Mouse (Mus musculus): Measurements from ENCODE around the gene Scaper. TPM values are rescaled to one million over a fixed set of nuclear protein-coding genes. Genes with fewer than 3 reads are reported as not detected.

Scaper gene
- polyA plus RNA-seq, 1 experiment, result 10.8 TPM

DNA sequence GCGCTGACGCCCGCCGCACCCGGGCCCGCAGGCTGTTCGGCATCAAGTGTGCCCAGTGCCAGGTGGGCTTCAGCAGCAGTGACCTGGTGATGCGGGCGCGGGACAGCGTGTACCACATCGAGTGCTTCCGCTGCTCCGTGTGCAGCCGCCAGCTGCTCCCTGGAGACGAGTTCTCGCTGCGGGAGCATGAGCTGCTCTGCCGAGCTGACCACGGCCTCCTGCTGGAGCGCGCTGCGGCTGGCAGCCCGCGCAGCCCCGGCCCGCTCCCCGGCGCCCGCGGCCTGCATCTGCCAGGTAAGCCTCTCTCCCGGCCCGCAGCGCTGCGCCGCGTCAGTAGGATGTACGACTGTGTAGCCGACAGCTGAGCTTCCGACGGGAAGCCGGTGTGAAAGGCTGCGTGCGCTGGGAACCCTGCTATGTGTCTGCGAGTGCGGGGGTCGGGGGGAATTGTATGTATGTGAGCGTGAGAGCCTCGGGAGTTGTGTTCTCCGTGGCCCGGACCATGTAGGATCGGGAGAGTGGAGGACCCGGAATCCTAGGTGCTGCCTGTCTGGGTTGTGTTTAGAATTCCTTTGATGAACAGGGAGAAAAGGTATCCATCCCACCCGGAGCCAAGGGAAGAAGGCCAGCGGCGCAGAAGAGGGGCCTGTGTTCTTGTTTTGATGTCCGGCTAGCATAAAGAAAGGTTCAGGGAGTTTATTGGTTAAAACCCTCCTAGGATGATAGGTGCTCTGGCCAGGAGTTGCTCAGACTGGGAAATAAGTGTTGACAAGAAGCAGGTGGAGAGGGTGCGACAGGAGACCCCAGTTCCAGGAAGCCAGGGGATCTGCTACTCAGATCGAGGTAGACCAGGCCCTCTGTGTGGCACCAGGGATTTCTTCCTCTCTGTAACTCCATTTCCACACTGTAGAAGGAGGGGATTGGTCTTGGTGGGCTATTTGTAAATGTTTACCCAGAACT lies 395.3 kb downstream of the Scaper start:
- no peaks in the 10 kb centered on the region for H3K4me1 ChIP-seq (ENCODE audit: control insufficient read depth, insufficient read depth, low read length)
- no peak overlapping the region for H3K4me3 ChIP-seq (ENCODE audit: insufficient read depth, low read length)
- H3K27ac ChIP-seq (ENCODE audit: insufficient read depth, low read length), result no peak overlapping the region
- TF ChIP-seq CTCF (IDR thresholded peaks at IDR 0.05; ENCODE audit: extremely low read depth, insufficient read depth, low read length), result no peak
- no peak for TF ChIP-seq POLR2A (IDR thresholded peaks at IDR 0.05; ENCODE audit: extremely low read depth, insufficient read depth, low read length)

DNA sequence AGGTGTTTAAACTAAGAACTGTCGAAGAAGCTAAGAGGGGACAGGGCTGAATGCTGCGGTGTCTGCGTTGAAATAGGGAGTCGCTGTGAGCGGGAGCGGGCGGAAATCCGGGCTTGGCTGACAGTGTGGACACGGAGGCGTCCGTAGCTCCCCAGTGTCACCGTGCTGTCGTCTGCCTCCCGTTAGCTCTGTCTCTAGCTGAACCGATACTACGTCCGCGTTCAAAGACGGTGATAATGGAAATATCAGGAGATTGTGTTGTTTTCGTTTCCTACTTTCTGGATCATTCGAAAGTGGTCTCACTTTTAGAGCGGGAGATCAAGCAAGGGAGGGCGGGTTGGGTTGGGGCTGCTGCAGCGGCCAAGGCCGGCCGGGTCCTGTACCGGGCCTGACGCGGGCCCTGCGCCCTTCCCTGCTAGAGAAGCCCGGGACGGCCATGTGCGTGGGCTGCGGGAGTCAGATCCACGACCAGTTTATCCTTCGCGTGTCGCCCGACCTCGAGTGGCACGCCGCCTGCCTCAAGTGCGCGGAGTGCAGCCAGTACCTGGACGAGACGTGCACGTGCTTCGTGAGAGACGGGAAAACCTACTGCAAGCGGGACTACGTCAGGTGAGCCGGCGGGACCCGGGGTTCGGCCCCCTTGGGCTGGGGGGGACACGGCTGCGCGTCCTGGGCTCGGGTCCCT lies 396.1 kb downstream of the Scaper start:
- no peaks in the 10 kb centered on the region for H3K4me1 ChIP-seq (ENCODE audit: control insufficient read depth, insufficient read depth, low read length)
- TF ChIP-seq POLR2A (IDR thresholded peaks at IDR 0.05; ENCODE audit: extremely low read depth, insufficient read depth, low read length), result no peak
- no peak for TF ChIP-seq CTCF (IDR thresholded peaks at IDR 0.05; ENCODE audit: extremely low read depth, insufficient read depth, low read length)
- no peak overlapping the region for H3K27ac ChIP-seq (ENCODE audit: insufficient read depth, low read length)
- H3K4me3 ChIP-seq (ENCODE audit: insufficient read depth, low read length), result no peak overlapping the region

DNA sequence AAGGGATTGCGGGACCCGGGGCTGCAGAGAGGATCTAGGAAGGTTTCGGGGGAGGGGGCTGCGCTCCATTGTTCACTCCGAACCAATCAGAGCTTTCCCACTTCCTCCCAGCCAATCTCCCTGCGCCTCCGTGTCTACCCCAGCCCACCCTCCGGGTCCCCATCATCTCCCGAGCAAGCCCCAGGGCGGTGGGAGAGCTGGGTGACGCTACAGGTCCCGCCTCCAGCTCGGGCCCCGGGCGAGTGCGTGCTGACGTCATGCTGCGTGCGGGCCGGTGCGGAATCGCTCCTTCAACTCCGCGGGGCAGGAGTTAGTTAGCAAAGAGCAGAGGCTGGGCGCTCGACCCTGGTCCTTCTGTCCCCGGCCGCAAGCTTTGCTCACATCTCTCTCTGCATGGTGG lies 397.0 kb downstream of the Scaper start:
- Histone ChIP-seq H3K4me1 (ENCODE audit: control insufficient read depth, insufficient read depth, low read length) (no peaks in the 10 kb centered on the region), H3K4me3 (ENCODE audit: insufficient read depth, low read length) (no peak overlapping the region)
- TF ChIP-seq CTCF (IDR thresholded peaks at IDR 0.05; ENCODE audit: extremely low read depth, insufficient read depth, low read length), result no peak
- no peak for TF ChIP-seq POLR2A (IDR thresholded peaks at IDR 0.05; ENCODE audit: extremely low read depth, insufficient read depth, low read length)

GRCm38 (mm10) chr9:55540391-55540770 lies 397.5 kb downstream of the Scaper start:
- no peak for TF ChIP-seq POLR2A (IDR thresholded peaks at IDR 0.05; ENCODE audit: extremely low read depth, insufficient read depth, low read length)
- Histone ChIP-seq H3K27ac (ENCODE audit: insufficient read depth, low read length) (no peak overlapping the region), H3K4me3 (ENCODE audit: insufficient read depth, low read length) (no peak overlapping the region), H3K4me1 (ENCODE audit: control insufficient read depth, insufficient read depth, low read length) (no peaks in the 10 kb centered on the region)

More for the DNA sequence above, 397.0 kb downstream of the Scaper start:
- no peak overlapping the region for H3K27ac ChIP-seq (ENCODE audit: insufficient read depth, low read length)

DNA sequence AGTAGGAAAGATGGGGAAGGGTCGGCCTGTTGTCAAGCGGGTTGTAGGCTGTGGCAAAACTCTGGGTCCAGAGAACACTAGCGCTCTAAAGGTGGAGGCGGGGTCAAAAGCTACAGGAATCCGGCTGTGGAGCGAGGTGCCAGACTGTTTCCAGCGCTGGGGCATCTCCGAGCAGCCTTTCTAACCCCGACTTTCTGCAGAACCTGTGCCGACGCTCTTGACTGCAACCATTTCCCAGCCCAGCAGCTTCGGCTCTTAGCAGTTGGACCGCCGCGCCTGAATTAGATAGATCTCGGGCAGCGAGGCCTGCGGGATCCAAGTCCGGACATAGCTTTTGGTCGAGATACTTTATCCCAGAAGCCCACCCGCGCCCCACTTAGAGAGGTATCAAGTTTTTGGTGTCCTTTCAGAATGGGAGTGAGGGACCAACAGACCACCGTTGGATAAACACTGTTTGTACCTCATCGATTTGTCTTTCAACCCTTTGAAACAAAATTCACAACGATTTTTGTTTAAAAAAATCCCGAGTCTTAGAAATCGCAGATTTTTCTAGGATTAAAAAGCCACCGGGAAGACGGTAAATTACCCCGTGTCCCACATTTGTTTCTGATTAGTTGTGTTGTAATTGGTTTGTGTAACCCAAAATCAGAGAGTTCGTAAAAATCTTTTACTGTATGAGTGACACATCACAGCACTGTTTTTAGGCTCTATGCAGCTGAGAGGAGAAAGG lies 398.1 kb downstream of the Scaper start:
- no peak for TF ChIP-seq POLR2A (IDR thresholded peaks at IDR 0.05; ENCODE audit: extremely low read depth, insufficient read depth, low read length)
- H3K4me1 ChIP-seq (ENCODE audit: control insufficient read depth, insufficient read depth, low read length), result no peaks in the 10 kb centered on the region
- H3K27ac ChIP-seq (ENCODE audit: insufficient read depth, low read length), result no peak overlapping the region
- no peak overlapping the region for H3K4me3 ChIP-seq (ENCODE audit: insufficient read depth, low read length)

DNA sequence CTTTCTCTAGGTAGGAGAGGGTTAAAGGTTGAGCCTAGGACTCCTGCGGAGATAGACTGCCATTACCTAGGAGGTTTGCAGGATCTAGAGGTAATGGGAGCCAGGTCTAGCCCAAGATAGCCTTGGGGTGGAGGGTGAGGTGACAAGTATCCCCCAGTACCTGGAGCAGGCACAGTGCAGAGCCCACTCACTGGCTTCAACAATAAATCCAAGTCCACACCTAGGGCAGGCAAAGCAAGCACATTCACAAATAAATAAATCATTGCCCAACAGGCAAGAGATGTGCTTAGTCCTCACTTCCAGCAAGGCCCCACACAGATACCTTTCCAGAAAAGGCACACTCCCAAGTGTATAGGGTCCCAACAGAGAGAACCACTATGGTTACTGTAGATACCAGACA lies 398.9 kb downstream of the Scaper start:
- no peak for TF ChIP-seq POLR2A (IDR thresholded peaks at IDR 0.05; ENCODE audit: extremely low read depth, insufficient read depth, low read length)
- no peak for TF ChIP-seq CTCF (IDR thresholded peaks at IDR 0.05; ENCODE audit: extremely low read depth, insufficient read depth, low read length)
- no peaks in the 10 kb centered on the region for H3K4me1 ChIP-seq (ENCODE audit: control insufficient read depth, insufficient read depth, low read length)
- no peak overlapping the region for H3K4me3 ChIP-seq (ENCODE audit: insufficient read depth, low read length)
- H3K27ac ChIP-seq (ENCODE audit: insufficient read depth, low read length), result no peak overlapping the region

- H3K4me3 ChIP-seq (ENCODE audit: insufficient read depth, low read length), result no peak within 1 kb of the TSS
- no peaks in the 10 kb centered on the region for H3K4me1 ChIP-seq (ENCODE audit: control insufficient read depth, insufficient read depth, low read length)
- H3K27ac ChIP-seq (ENCODE audit: insufficient read depth, low read length), result no peak within 1 kb of the TSS
- TF ChIP-seq CTCF (IDR thresholded peaks at IDR 0.05; ENCODE audit: extremely low read depth, insufficient read depth, low read length) (no peak), POLR2A (IDR thresholded peaks at IDR 0.05; ENCODE audit: extremely low read depth, insufficient read depth, low read length) (no peak)
Measured at GRCm38 (mm10) chr9:55538377-55538776, 399.5 kb downstream of the Scaper start, which contains the start of gene Isl2. Gene Isl2, plus strand, starts transcription at chr9:55538672.

DNA sequence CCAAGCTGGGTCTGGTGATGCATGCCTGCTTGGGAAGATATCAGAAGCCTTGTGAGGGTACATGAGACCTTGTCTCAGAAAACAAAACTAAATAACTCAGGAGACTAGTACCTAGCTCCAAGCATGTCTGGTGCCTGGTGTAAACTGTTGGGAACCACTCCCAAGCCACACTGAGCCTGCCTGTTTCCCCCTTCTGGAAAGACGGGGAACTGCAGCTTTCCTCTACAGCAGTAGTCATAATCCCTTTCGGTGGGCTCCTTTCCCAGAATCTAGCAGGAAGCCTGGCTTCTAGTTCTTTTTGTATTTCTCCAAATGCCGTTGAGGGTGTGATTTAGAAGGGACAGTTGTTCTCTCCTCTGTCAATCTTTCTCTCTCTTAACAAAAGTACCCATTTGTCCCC lies 402.0 kb downstream of the Scaper start:
- no peak overlapping the region for H3K4me3 ChIP-seq (ENCODE audit: insufficient read depth, low read length)
- peak; percentile 75 for TF ChIP-seq CTCF (IDR thresholded peaks at IDR 0.05; ENCODE audit: extremely low read depth, insufficient read depth, low read length)
- TF ChIP-seq POLR2A (IDR thresholded peaks at IDR 0.05; ENCODE audit: extremely low read depth, insufficient read depth, low read length), result no peak
- no peak overlapping the region for H3K27ac ChIP-seq (ENCODE audit: insufficient read depth, low read length)
- H3K4me1 ChIP-seq (ENCODE audit: control insufficient read depth, insufficient read depth, low read length), result no peaks in the 10 kb centered on the region

DNA sequence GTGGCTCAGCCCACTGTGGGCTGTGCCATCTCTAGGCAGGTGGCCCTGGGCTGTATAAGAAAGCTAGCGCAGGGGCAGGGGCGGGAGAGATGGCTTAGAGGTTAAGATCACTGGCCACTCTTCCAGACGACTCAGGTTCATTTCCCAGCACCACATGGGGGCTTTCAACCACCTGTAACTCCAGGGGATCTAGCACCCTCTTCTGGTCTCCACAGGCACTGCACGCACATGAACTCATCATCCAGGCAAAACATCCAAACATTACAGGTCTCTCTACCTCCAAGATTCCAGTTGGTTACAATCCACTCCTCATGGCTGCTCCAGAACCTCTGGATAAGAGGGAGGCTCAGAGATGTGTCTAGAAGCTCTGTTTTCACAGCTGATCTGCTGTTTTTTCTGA lies 412.2 kb downstream of the Scaper start:
- Histone ChIP-seq H3K4me1 (ENCODE audit: control insufficient read depth, insufficient read depth, low read length) (no peaks in the 10 kb centered on the region), H3K27ac (ENCODE audit: insufficient read depth, low read length) (no peak overlapping the region), H3K4me3 (ENCODE audit: insufficient read depth, low read length) (no peak overlapping the region)
- TF ChIP-seq POLR2A (IDR thresholded peaks at IDR 0.05; ENCODE audit: extremely low read depth, insufficient read depth, low read length) (no peak), CTCF (IDR thresholded peaks at IDR 0.05; ENCODE audit: extremely low read depth, insufficient read depth, low read length) (0 out of 2 replicates have a peak, but pooled peaks have one; percentile 18)
